ENCODE assay signal across 8 mouse cellular contexts in the genomic region with DNA sequence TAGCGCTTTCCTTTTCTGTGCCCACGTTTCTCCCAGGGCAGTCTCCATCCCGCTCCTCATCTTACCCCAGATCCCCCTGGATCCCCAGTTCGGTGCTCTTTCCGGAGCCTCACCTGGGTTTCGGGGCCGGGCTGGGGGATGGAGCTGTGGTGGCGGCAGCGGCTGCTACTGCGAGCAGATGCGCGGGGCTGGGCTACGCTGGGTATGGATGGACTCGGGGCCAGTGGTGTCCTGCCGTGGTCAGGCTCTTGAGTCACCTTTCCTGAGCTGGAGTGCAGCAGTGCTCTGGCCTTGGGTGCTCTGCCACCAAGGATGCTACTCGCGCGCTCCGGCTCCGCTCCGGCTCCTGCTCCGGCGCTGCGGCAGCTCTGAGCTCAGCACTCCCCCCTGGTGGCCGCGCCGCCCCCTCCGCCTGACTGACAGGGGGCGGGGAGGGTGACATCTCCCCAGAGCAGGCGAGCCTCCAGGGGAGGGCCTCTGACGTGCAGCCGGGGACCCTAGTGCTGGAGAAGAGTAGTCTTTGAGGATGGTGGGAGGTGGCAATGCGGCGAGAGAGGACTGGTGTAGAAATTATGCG. TPM values are rescaled to one million over a fixed set of nuclear protein-coding genes. Genes with fewer than 3 reads are reported as not detected.
DNase-seq lines count a peak whose midpoint lies in the region; ATAC-seq and TF ChIP-seq lines count a peak whose summit lies in the region.

Gene Sncb (minus strand): TSS at position 404 of the 577 bp plus-strand sequence.

- 3% methylated on average over 35 of the region's 35 CpGs for WGBS in kidney, adult 2 months
- 1% methylated on average over 34 of the region's 35 CpGs for WGBS in neural tube, embryonic 11.5 days

- no peak for TF ChIP-seq POLR2A in kidney, adult 2 months (IDR thresholded peaks at IDR 0.05; ENCODE audit: low read depth, low read length)

- no peak within 1 kb of the TSS for H3K27ac ChIP-seq in gastrocnemius, adult 2 months
- no peak within 1 kb of the TSS for H3K27ac ChIP-seq in kidney, adult 2 months (ENCODE audit: insufficient read depth, low read depth, low read length)
- H3K27ac ChIP-seq in neural tube, embryonic 11.5 days (ENCODE audit: low read depth, low read length): no peak within 1 kb of the TSS

- intact Hi-C loops in gastrocnemius, adult 2 months (cut with DNase I): no loop called here

- H3K9ac ChIP-seq in neural tube, embryonic 11.5 days (ENCODE audit: low read length): peak within 1 kb of the TSS; percentile 42

- H3K4me2 ChIP-seq in neural tube, embryonic 11.5 days (ENCODE audit: low read depth): peak within 1 kb of the TSS; percentile 78

- DNase-seq in ovary, postnatal 14 days (ENCODE audit: low spot score): peak; percentile 21
- no peak for DNase-seq in ovary, adult 18-20 months (ENCODE audit: low spot score)
- peak; percentile 89 to 93 for DNase-seq in cerebellum, postnatal 36 days
- peak; percentile 73 for DNase-seq in gastrocnemius, adult 2 months
- peak; percentile 22 for DNase-seq in kidney, adult 2 months
- peak; percentile 44 for DNase-seq in liver
- peak; percentile 84 for DNase-seq in neural tube, embryonic 11.5 days (ENCODE audit: low spot score)
- DNase-seq in thymus, adult 18-20 months: peak; percentile 18 to 20

- no peaks in the 10 kb centered on the region for H3K36me3 ChIP-seq in kidney, adult 2 months (ENCODE audit: control insufficient read depth, insufficient read depth, low read length)
- no peaks in the 10 kb centered on the region for H3K36me3 ChIP-seq in neural tube, embryonic 11.5 days (ENCODE audit: control insufficient read depth, insufficient read depth, low read length)

- no peaks in the 10 kb centered on the region for H3K27me3 ChIP-seq in kidney, adult 2 months (replicated peaks; ENCODE audit: control insufficient read depth, insufficient read depth, low read length)
- peaks cover 43% of the 10 kb centered on the region for H3K27me3 ChIP-seq in neural tube, embryonic 11.5 days (ENCODE audit: control insufficient read depth, insufficient read depth, low read length)

- TF ChIP-seq CTCF in gastrocnemius, adult 2 months (IDR thresholded peaks at IDR 0.05): peak; percentile 82
- no peak; the same call in 1 of the 2 replicates for TF ChIP-seq CTCF in kidney, adult 2 months (conservative IDR thresholded peaks at IDR 0.05; ENCODE audit: insufficient read depth, insufficient read length, low read depth, low read length)

- peak; percentile 74 for ATAC-seq in neural tube, embryonic 11.5 days (ENCODE audit: insufficient read depth, low FRiP score, low TSS enrichment)

- H3K9me3 ChIP-seq in neural tube, embryonic 11.5 days (ENCODE audit: control insufficient read depth, low read length): no peaks in the 10 kb centered on the region

- H3K4me3 ChIP-seq in gastrocnemius, adult 2 months: peak within 1 kb of the TSS; percentile 48
- H3K4me3 ChIP-seq in kidney, adult 2 months (ENCODE audit: insufficient read depth, low read depth, low read length): no peak within 1 kb of the TSS
- H3K4me3 ChIP-seq in neural tube, embryonic 11.5 days (ENCODE audit: low read depth, low read length): peak within 1 kb of the TSS; percentile 40

- H3K4me1 ChIP-seq in kidney, adult 2 months (ENCODE audit: control insufficient read depth, insufficient read depth, low read length): no peaks in the 10 kb centered on the region
- H3K4me1 ChIP-seq in neural tube, embryonic 11.5 days (ENCODE audit: control insufficient read depth, insufficient read depth, low read length): peaks cover 5% of the 10 kb centered on the region; the same call in 1 of the 2 replicates

RNA-seq across cellular contexts. Expression of gene Sncb, which starts in this region (rescaled TPM):
- total RNA-seq in gastrocnemius, adult 2 months (2021): not detected
- polyA plus RNA-seq in kidney, adult 2 months (2012; rRNA removed): 0.15 and 0.41 TPM in 2 replicates
- 2.7 and 3.7 TPM in 2 replicates for polyA plus RNA-seq in neural tube, embryonic 11.5 days (2014; fragmentation: Nextera tagmentation; extraction: Ambion mirVana)

Comparison
In these comparisons a context has a peak if more than half of its experiments do, and no peak if none do; other contexts are left out.
1. Peak in DNase-seq and H3K4me3 ChIP-seq in gastrocnemius, adult 2 months; RNA of the gene not detected or under 1 TPM.
2. Peak in DNase-seq in kidney, adult 2 months; RNA of the gene not detected or under 1 TPM.